Mouse (Mus musculus) urinary bladder, postnatal 25 days (tissue): ENCODE measurements at regions not wholly inside any gene's neighbourhood (a gene's known extent, or its start where the extent isn't known, plus 50 kb on each side); places are given as distances from the start of the nearest gene placed in this dataset.

ENCODE experiments used
- DNase-seq: peaks from one replicate; pipeline ENCODE4 v3.0.0; 2022; ENCODE audit warnings: low spot score

DNA sequence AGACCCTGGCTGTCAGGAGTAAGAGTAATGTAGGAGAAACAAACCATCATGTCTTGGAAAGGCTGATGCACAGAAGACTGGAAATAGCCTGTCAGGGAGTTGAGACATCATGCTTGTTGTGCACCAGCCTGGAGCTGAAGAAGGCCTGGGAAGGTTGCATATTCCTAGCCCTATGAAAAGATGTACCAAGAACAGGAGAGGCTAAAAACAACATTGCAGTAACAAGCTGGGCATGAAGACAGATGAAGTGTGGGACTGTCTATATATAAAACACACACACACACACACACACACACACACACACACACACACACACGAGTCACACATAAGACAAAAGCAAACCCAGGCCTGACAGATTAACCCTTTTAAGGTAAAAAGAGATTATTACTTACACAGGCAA is 185.1 kb upstream of the Tmem72 start:
- DNase-seq, result no peak

DNA sequence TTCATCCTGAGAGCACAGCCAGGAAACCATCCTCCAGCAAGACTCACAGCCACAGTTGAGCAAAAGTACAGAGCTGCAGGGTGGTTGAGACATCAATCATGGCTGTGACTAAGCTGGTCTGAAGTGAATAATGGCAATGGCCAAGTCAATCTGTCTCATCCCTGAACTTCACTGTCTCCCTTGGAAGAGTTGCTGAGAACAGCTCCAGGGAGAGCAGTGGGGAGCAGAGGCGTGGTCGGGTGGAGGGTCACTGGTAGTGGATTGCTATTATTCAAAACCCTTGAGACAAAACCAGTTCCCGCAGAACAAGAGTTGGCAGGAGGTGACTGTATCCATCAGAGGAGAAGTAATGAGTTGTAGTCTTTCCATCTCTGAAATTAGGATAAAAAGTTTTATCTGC is 185.7 kb upstream of the Tmem72 start:
- DNase-seq, result no peak

DNA sequence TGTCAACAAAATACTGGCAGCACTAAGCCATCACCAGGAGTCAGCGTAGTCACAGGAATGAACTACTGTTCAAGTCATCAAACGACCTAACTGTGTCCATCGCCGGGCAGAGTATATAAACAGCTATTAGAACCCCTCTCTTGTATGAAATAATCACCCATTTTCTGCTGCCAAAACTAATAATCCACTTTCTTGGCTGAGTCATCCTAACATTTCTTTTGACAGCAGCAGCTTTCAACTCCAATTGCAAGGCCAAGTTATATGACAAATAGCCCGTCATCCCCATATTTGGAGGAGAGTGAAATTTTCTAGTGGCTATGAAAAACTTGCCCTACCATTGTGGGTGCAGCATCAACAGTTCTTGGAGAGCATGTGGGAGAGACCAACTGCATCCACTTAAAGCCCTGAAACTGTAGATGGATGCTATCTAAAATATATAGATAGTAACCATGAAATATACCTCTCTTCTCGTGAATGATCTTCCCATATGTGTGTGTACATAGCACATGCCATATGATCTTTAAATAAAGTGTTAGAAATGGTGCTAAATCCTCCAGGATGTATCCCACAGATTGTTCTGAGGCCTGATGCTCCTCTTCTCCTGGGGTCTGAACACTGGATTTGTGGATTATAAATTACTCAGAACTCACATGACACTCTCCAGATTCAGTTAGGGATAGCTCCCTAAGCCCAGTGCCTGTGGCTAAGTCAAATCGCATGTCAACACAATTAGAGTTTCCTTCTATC is 189.9 kb upstream of the Tmem72 start:
- no peak for DNase-seq

DNA sequence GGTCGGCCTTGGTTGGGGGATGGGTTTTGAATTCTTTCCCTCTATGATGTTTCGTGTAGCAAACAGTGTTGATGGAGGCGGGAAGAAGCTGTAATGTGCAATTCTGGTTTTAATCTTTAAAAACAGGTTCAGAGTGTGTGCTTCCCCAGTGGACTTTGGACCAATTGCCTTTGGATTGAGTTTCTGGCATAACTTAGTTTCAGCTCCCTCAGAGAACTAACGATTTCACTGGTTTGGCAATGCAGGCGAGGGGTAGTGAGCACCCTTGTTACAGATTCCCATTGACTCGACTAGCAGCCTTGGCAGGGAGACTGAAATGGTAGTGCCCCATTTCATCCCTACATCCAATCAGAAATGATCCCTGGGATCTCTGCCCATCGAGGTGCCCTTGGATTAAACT is 193.9 kb upstream of the Tmem72 start:
- DNase-seq, result no peak

DNA sequence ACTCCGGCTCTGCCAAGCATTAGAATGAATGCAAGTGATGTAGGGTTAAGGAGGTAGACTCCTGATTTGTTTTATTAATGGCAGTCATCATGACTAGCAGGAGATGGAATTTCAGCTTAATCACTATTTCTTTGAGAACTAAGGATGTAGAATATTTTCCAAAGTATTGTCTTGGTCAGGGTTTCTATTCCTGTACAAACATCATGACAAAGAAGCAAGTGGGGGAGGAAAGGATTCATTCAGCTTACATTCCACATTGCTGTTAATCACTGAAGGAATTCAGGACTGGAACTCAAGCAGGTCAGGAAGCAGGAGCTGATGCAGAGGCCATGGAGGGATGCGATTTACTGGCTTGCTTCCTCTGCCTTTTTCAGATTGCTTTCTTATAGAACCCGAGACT is 195.4 kb upstream of the Tmem72 start:
- no peak for DNase-seq

DNA sequence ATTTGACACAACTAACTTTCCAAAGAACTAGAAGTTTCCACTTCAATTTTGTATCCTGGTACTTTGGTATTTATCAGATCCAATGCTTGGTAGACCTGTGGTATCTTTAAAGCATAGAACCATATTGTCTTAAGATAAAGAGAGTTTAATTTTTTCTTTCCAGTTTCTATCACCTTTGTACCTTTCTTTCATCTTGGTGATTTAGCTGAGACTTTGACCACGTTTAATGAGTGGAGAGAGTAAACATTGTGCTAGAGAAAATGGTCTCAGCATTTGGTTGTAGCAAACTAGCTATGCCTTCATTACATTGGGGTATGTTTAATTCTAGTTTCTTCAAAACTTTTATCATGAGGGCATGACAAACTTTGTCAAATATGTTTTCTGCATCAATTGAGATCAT is 197.4 kb upstream of the Tmem72 start:
- DNase-seq, result no peak

DNA sequence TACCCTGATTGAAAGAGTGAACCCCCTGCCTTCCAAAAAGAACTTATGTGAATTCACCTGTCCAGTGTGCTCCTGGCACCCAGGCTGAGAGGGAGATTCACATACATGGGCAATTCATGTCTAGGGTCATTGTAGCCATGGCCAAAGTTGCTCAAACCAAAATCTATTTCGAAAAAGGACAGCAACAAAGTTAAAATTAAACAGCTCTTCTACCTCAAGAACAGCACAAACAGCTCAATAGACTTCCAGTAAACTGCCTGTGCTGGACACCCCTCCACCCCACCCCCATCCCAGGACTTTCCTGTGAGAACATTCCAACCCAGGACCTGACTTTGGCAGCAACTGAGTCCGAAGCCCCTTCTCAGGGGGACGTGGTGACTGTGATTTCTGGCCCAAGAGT is 218.3 kb upstream of the Tmem72 start:
- DNase-seq, result no peak

DNA sequence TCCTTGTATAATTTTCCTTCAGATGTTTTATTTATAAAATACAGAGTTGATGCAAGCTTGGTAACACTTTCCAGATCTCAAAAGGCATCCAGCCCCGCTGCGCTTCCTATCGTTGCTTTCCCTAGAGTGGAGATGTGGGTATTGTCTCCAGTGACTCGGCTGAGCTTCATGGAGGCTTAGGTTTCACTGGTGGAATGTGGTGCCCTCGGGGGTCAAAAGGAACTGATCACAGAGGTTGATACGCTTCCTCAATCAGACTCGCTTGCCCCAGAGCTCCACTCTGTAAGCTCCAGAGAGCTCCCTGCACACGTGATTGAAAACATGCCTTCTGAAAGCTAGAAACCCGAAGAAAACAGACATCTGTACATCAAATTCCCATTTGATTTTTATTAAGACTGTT is 224.9 kb upstream of the Tmem72 start:
- DNase-seq, result no peak

DNA sequence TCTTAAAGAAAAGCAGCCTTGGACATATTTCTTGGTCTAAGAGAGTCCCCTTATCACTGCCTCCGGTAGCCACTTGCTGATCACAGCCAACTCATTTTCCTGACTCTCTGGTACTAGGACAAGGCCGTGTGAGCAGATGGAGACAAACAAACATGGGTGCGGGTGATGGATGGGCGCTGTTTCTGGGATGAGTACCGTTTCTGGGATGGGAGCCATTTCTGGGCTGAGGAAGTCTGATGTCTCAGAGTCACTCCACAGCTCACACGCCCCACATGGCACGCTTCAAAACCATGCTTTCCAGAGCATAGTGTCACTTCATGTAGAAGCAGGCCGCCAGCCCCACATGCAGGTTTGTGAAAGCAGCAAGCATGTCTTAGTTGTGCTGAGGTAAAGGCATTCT is 225.6 kb upstream of the Cxcl12 start:
- no peak for DNase-seq

DNA sequence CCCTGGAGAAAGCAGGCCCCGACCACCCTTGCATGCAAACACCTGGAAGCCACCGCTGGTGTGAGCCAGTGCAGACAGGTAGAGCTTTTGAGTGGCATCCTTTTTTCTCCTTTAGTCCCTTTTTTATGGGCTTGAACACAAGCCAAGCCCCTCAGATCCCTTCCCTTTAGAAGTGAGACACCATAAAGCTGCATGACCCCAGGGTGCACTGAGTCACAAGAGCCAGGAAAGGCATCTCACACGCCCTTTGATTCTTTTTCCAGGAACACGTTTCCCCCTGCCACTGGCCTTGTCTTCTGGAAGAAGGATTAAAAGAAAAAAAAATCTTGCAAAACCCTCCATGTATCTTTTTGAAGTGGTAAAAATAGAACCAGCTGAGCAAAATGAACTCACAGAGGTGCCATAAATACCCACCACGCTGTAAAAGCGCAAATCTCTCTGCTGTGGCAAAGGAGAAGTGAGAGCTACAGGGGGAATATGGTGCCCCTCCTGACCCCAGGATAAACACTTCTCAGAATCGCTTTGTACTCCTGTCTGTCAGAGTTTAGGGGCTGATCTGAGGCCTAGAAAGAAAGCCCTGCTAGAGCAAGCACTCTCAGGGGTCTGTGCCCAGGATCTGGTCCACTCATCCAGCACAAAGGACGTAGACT is 222.1 kb upstream of the Cxcl12 start:
- DNase-seq, result no peak

DNA sequence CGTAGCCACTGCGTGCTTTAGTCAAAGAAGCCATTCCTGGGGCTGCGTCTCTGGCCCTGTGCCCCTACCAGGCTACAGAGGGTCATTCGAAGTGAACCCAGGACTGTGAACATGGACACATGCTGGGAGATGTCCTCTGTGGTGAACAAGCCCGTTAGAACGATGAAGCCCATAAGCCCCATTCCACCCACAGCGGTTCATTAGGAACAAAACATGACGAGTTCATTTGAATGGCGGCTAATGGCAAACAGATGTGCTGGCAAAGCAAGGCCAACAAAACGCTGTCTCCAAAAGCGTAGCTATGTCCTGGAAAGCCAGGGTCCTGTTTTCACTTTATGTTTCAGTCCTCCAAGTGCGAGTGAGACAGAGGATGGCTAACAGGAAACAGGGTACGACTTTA is 208.7 kb upstream of the Cxcl12 start:
- DNase-seq, result no peak

DNA sequence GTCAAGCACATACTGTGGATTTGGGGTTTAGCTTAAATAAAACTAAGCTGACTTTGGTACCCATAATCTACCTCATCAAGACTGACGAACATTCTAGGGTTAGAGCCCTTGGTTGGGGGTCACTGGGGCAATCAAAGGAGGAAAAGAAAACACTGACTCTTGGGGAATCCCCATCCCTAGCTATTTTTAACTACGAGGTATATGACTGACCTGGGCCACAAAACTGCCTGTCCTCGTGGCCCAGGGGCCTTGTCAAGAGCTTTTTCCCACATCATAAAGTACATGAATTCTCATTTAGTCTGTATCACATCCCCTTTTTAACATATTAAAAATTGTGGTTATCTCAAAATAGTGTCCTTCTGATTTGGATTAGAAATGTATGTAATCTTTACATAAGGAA is 207.7 kb upstream of the Cxcl12 start:
- no peak for DNase-seq

DNA sequence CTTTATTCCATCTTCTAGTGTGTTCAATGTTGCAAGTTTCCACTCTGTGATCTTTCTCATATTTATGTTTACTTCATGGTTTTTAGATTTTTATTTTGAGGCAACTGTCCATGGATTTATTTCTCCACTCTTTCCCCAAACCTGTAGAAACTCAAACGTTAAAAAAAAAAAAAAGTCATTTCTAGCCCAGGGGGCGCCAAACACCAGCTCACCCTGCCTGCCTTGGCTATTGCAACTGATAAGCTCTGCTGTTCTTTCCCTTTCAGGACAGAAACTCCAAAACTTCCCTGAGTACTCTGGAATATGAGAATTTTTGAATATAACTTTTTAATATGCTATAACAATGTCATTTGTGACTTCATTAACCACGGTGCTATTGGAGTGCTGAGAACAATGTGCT is 201.9 kb upstream of the Cxcl12 start:
- no peak for DNase-seq

DNA sequence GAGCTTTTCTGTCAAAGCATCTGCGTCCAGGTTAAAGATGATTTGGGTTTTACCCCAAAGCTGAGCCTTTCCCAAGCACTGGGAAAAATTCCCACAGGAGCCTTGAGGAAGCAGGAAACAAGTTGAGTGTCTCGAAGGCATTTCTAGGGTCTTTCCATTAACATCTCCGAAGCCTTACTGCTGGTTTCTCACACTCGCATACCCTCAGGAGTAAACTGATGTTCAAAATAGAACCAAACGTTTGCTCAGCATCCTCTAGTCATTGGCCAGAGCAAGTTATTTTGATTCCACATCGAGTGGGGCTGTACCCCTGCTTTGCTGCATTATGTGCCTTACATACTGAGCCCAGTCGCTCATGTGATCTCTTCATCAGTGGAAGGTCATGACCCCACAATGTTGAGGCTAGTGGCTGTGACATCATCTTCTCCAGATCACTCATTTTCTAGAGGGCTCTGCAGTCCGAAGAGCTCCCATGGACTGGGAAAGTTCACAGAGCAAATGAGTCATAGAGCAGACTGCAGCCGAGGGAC is 198.9 kb upstream of the Cxcl12 start:
- DNase-seq, result no peak

DNA sequence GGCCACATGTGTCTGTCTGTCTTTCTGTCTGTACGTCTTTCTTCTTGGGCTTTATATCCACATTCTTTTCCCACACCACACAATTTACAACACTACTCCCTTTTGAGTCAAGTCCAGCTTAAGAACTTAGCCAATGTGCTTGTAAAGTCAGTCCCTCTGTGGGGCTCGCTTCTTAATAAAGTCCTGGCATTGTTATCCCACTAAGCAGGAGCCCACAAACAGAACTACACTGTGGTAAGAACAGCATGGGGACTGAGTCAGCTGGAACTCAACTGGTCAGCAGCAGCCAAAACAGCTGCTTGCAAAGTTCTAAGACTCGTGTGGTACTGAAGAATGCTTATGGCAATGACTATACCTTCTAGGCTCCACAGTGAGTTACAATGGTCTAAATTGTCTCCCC is 193.5 kb upstream of the Cxcl12 start:
- no peak for DNase-seq

DNA sequence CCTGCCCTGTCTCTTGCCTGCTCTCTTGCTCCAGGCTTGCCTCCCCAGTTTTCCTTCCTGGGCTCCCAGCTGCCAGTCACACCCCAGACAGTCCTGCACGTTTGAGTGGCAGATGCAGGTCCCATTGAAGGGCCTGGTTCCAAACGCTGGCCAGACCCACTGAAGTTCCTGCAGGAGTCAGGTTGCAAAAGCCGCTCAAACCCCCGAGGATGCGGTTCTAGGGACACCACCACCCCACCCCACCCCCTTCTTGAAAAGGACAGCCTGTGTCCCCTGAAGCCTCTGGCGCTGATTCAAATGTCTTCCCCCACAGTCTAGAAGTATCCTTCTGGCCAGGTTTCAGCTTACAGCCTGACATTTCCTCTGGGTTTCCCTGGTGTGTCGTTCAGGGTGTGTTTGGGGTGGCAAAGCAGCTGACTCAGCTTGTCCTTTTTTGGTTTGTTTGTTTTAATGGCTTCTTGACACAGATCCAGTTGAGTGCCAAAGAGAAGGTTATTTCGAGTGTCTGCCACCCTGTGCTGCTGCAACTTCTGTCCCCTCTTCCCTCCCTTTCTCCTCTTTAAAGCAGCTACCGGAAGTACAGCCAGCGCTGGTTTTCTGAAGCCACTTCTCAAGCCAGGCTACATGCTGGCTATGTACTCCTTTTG is 187.9 kb upstream of the Cxcl12 start:
- DNase-seq, result no peak

DNA sequence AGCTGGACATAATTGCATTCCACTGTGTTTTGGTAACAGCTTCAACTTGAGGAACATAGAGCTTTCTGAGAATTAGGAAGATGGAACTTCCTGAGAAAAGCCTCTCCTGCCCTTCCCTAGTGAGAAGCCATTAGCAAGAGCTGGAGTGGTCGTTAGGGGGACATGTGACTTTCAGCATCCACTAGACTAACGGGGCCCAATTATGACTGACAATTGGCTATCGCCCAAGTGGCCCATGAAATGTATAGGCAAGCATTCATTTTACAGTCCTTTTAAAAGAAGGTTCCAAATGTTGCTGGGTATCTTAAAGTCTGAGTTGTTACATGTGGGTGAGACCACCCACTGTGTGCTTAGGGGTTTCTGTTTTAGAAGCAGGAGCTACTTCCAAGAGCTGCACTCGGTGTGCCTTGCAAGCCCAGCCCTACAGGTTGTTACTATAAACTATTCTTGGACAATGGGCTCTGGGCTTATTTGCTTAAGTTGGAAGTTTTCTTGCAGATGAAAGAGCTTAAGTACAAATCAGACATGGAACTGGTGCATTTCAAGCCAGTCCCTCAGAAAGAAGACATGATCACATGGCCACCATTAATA is 183.1 kb upstream of the Cxcl12 start:
- no peak for DNase-seq

DNA sequence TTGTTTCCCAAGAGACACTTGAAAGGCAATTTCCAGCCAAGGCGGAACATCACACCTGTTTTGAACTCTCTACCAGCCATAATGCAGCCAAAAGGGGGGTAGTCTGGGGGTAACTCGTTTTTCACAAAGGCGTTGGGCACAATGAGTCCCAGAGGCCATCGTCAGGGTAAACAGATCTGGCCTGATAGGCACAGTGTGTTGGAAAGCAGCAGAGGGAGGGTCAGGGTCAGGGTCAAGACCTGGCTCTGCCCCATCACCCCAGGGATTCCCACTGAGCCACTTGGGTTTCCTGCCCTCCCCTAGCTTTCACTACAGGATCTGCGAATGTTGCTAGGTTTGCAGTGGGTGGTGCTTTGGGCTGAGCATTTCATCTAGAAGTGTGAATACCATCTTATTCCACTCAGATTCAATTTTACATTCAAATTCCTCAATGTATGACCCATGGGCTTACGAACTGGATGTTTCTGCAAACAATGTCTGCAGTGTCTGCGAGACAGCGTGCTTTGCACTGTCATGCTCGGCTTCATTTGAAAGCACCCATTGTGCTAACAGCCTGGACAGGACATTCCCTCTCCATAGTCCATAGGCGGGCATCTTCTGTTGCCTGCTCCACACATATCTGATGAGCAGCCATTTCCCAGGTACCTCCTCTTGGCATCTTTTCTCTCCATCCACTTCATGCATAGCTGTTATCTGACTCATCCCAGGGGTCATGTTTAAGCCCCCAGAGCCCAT is 181.9 kb upstream of the Cxcl12 start:
- DNase-seq, result no peak

DNA sequence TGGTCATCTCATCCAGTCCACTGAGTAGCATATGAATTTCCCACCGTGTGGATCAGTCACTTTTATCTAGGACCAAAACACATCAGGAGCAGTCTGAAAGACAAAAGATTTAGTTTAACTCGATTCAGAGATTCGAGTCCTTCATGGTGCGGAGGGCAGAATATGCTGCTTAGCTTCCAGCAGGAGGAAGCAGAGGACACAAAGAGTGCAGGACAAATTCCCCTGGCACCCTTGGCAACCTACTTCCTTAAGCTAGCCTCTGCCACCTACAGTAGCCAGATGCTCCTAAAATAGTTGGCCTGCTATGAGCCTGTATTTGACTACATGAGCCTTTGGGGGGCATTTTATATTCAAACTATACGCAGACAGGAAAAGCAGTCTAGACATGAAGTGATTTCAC is 181.1 kb upstream of the Cxcl12 start:
- no peak for DNase-seq

DNA sequence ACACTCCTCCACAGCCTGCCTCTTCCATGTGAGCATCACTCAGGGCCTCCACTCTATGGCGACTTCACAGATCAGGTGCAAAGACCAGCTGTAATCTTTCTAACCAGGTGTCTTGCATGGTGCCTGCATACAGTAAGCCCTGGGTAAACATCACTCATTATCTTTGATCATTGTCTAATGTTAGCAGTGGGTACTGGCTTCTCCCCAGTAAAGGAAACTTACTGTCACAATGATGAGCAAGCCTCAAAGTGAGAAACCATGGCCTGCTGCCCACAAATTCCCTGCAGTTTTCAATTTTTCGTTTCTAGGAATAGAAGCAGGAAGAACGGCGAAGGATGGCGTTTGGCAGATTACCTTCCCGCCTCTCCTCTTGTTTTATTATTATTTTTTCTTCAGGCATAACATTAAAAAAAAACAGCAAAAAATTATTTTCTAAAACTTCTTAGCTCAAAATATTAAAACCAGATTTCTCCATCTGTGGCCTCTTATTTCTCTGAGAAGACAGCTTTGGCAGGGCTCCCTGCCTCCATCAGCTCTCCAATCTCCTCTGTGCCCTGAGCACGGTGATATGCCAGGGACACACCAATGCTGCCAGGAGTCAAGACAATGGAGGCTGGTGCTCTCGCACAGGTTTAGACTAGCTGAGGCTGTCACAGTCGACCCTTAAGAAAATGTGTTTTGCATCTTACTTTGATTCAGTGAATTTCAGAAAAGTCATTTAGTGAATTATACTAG is 169.2 kb upstream of the Cxcl12 start:
- DNase-seq, result no peak

DNA sequence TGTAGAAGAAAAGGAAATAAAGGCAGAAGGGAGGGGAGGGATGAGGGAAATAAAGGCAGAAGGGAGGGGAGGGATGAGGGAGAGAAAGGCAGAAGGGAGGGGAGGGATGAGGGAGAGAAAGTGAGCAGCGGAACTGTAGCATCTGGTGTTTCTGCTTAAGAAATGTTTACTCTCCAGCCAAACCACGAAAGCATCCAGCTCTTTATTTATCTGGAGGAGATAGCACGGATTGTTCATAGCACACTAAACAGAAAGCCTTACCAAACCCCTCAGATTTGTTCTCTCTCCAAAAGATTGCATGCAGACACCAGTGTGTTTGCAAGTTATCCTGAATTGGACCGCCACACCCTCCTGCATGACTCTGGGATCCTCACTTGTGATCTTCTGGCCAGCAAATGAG is 168.4 kb upstream of the Cxcl12 start:
- DNase-seq, result no peak
